Mouse (Mus musculus): ENCODE results near the gene Irx1.

Gene Irx1

GRCm38 (mm10) chr13:71963356-71964351, at the start of gene Irx1:
Gene Irx1, minus strand, starts transcription at chr13:71963723.
- no peak for DNase-seq (ENCODE audit: low spot score in 2 of 2)

DNA sequence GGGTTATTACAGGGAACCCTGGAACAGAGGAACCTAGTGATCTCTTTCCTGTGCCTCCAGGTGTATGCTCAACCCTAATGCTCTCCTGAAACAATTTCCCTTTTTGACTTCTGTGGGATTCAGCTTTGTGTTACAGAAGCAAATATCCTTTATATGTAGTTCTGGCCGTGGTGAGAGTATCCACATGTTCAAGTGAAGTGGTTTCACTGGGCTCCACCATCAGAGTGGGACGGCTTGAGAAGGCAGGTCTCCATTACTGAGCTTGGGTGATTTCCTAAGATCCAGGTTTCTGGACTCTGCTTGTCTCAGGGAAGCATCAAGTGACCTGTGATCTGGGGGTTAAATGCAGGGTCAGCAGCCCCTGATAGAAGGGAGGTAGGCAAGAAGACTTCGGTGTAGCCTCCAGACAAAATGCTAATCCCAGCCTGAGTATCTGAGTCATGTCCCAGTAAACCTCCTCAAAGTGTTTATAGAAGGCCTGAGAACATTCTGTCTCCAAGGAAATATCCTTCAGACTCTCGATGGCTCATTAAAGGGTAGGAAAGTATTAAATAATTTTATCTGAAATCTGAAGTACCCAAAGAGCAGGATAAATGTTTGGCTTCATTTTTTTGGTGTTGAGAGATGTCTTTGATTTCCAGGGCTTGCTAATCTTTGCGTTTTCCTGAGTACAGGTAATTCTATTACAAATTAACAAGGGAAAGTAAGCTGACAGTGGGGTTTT, 16.6 kb upstream of the Irx1 start:
- DNase-seq (ENCODE audit: low spot score in 2 of 2) = no peak

GRCm38 (mm10) chr13:71975753-71976152, 12.2 kb upstream of the Irx1 start:
- no peak for DNase-seq (ENCODE audit: low spot score in 2 of 2)

DNA sequence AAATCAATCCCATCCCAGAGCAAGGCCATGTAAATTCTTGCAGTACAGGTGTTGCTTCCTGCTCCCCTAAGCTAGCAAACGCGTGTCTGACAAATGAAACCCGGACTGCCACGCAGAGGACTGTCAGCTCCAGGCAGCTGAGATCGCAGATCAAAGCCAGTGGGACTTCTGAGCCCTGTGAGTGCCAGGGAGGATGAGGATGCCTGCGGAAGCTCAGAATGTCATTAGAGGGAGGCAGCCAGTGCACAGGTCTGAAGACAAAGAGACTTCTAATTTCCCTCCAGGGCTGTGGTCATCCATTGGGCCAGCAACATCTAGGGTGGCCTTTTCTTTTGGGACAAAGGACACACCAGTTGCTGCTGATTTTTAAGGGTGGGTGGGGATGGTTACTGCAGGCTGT, 4.8 kb upstream of the Irx1 start:
- no peak for DNase-seq (ENCODE audit: low spot score in 2 of 2)

DNA sequence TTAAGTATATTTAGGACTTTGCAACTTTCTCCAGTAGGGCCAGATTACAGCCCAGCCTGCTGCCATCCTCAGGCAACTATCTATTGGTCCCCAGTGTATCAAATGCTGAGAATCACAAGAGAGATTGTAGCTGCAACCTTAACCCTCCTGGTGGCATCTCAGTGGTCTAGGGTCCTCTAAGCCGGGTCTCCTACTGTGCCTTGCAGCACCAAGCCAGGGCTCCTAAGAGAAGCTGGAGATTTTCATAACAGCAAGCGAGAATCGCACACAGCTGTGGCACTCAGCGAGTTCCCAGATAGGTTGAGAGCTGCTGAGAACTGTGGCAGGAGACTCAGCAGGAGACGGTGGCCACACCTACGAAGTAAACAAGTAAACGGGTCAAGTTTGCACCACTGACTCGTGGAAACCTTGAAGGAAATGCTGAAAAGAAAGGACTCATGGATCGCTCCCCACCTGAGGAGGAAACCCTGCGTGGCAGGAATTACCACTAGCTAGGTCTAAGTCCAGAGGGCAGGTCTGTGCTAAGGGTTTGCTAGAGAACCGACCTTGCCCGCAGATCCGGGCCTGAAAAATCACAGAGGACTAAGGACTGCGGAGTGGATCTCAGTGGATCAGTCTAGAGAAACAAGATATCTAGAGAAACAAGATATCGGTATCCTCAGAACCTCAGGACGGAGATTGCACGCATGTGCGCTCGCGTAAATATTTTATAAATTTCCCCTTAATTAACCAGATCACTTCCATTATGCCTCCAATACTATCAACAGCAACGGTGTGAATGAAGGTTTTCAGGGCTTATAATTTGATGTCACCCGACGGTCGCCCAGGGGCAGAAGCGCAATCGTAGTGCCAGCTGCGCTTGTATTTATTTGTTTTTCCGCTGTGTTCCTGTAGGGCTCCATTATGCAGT, 4.1 kb upstream of the Irx1 start:
- no peak for DNase-seq (ENCODE audit: low spot score in 2 of 2)

- no peak for DNase-seq (ENCODE audit: low spot score in 2 of 2)
These were observed 3.1 kb upstream of the Irx1 start for GRCm38 (mm10) chr13:71966631-71967030.

DNA sequence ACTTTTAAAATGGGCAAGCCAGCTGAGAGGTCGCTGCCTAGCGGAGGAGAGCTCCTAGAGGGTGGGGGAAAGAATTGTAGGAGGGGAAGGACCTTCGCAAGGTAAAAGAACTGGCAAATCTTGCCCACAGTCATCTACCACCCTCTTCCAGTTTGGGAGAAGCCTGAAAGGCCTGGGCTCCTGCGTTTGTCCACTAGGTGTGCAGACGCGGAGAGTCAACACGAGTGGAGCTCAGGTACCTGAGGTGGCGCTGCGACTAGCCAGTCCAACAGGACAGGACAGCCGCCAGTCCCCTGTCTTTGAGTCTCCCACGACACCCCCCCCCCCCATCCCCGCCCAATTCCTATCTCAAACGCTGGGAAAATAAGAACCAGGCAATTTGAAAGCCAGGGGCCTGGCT, 843 bp upstream of the Irx1 start:
- no peak for DNase-seq (ENCODE audit: low spot score in 2 of 2)

- no peak for DNase-seq (ENCODE audit: low spot score in 2 of 2)
These were observed 715 bp downstream of the Irx1 start for GRCm38 (mm10) chr13:71962661-71963355.

- no peak for DNase-seq (ENCODE audit: low spot score in 2 of 2)
These were observed 1.4 kb downstream of the Irx1 start for GRCm38 (mm10) chr13:71961891-71962660.

DNA sequence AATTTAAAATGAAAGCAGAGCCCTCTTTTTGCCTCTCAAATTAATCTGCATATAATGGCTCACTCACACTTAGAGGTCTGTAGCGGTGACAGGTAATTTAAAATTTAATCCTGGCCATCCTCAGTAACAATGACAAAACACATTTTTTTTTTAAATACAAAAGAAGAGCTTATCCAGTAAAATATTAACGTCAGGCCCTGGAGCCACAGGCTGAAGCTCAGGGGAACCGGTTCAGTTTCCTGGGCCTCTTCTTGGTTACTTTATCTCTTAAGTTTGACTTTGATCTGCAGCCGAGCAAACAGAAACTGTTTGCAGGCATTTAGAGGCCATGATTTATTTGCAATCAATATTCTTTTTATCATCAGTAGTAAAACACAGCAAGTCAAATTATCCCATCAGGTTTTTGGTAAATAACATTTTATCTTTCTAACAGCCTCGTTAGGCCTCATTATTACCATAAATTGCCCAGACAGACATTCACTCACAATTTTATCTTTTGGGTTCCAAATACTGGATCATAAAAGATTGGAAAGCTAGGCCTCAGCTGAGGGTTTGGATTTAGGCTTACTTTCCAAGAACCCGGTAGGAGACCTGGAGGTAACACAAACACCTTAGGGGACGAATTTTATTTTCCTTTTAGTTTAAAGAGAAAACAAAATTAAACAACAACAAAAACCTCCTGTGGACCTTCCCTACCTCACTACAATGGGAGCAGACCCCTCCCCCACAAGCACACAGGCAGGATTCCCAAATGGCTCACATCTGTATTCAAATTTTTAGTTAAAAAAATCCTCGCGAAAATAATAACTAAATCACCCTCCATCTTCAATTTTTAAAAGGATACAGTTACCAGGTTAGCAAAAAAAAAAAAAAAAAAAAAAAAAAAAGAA, 2.4 kb downstream of the Irx1 start:
- no peak for DNase-seq (ENCODE audit: low spot score in 2 of 2)

- DNase-seq (ENCODE audit: low spot score in 2 of 2) = no peak
These were observed 3.2 kb downstream of the Irx1 start for GRCm38 (mm10) chr13:71960277-71960672.

DNA sequence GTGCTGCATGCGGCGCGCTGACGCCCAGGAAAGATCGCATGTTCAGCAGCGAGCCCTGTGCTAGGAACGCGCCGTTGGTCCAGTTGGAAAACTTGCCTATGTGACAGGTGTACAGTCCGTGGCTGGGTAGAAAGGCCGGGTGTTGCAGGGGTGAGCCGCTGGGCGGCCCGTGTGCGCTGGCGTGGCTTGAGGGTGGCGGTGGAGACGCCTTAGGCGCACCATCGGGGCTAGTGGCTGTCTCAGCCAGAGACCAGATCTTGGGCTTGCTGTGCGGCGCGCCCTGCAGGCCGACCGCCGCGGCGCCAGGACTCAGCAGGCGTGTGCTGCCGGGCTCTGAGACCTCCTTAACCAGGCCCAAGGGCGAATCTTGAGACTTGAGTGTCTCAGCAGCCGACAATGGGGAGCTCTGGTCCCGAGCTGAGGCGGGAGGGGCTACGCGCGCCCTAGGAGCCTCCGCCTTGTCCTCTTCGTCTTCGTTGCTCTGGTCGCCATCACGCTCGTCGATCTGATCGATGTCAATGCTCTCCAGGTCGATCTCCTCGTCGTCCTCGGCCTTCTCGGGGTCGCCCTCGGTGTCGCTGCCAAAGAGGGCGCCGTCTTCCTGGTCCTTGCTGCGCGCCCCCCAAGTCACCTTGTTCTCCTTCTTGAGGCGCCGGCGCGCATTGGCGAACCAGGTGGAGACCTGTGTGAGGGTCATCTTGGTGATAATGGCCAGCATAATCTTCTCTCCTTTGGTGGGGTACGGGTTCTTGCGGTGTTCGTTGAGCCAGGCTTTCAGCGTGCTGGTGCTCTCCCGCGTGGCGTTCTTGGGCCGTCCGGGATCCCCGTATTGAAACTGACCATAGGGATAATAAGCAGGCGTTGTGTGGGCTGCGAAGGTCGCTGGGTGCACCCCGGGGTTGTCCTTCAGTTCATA, 3.9 kb downstream of the Irx1 start:
- DNase-seq (ENCODE audit: low spot score in 2 of 2) = no peak

- DNase-seq (ENCODE audit: low spot score in 2 of 2) = no peak
These were observed 4.9 kb downstream of the Irx1 start for GRCm38 (mm10) chr13:71958651-71959050.

GRCm38 (mm10) chr13:71957811-71958351, 5.6 kb downstream of the Irx1 start:
- DNase-seq (ENCODE audit: low spot score in 2 of 2) = no peak

DNA sequence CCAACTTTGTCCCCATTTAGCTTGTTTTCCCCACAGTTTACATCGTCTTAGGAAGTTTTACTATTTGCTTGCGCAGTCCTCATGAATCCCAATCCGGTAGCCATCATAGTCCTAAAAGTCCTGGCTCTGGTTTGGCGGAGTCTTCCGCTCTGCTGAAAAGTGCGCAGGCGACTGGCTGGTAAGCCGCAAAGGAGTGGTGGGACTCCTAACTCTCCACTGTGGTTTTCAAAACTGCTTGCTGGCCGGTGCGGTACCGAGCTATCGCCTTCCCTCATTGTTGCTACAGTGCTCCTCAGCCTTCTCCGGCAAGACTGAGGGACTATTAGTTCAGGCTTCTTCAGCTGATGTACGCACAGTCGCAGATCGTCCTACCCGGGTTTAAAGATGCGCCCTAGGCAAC, 6.4 kb downstream of the Irx1 start:
- DNase-seq (ENCODE audit: low spot score in 2 of 2) = no peak

- no peak for DNase-seq (ENCODE audit: low spot score in 2 of 2)
These were observed 7.0 kb downstream of the Irx1 start for GRCm38 (mm10) chr13:71956481-71956880.

GRCm38 (mm10) chr13:71951966-71952365, 11.6 kb downstream of the Irx1 start:
- DNase-seq (ENCODE audit: low spot score in 2 of 2) = no peak

DNA sequence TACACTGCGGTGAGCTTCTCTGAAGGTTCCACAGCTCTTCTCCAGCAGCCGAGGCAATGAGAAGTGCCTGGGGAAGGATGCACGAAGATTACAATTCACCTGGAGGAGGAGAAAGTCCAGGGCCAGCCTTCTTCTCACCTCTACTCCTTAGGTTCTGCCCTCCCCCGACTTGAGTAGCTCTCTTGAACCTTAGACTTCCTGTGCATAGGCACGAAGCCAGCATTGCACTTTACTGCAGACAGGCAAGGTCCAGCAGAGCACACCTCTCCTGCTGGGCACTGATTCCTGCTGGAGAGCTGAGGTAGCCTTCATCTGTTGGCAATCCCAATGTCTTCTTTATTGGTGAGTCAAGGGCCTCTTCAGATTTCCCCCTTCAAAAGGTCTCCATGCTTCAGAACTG, 13.7 kb downstream of the Irx1 start:
- DNase-seq (ENCODE audit: low spot score in 2 of 2) = no peak

Measured in left cerebral cortex, adult 9 months (tissue).